Mouse (Mus musculus) heart, embryonic 10.5 days (tissue): Measurements from ENCODE around the gene Pus3. TPM values are rescaled to one million over a fixed set of nuclear protein-coding genes. Genes with fewer than 3 reads are reported as not detected.

ENCODE experiments used
- DNase-seq: peaks from one replicate; pipeline ENCODE4 v3.0.0-alpha.2; 2017; ENCODE audit warnings: low spot score
- H3K27ac ChIP-seq: fragments of 300-500 bp; sonication (generic); 2 replicates; pipeline ENCODE4 v1.5.1; 2016; ENCODE audit warnings: mild to moderate bottlenecking
- H3K27me3 ChIP-seq: fragments of 300-500 bp; sonication (generic); 2 replicates; pipeline ENCODE4 v1.6.1; 2016; ENCODE audit warnings: mild to moderate bottlenecking; ENCODE audit not compliant: poor library complexity, insufficient read depth, severe bottlenecking
- H3K36me3 ChIP-seq: fragments of 300-500 bp; sonication (generic); 2 replicates; pipeline ENCODE4 v1.6.1; 2016; ENCODE audit warnings: mild to moderate bottlenecking, moderate library complexity
- H3K4me1 ChIP-seq: fragments of 300-500 bp; sonication (generic); 2 replicates; pipeline ENCODE4 v1.6.1; 2016; ENCODE audit warnings: mild to moderate bottlenecking
- H3K4me3 ChIP-seq: fragments of 300-500 bp; sonication (generic); 2 replicates; pipeline ENCODE4 v1.5.1; 2016; ENCODE audit warnings: mild to moderate bottlenecking, moderate library complexity
- H3K9me3 ChIP-seq: fragments of 300-500 bp; sonication (generic); 2 replicates; pipeline ENCODE4 v1.6.1; 2016; ENCODE audit warnings: mild to moderate bottlenecking, moderate library complexity
- WGBS: fragments of 180-500 bp; shearing (Covaris S2); methylation state at CpG from one replicate; pipeline ENCODE4 v1.1.7; 2016; 5-methylcytosine and 5-hydroxymethylcytosine counted together
- polyA plus RNA-seq: library from polyadenylated mRNA; unstranded; fragments of >200 nt; fragmentation: Nextera tagmentation; extraction: Ambion mirVana; gene quantifications from 2 replicates; pipeline ENCODE4 v1.2.1, GENCODE M21; 2016

The Pus3 gene
- polyA plus RNA-seq, 1 experiment from 2014 or later: 17.3 TPM

DNA sequence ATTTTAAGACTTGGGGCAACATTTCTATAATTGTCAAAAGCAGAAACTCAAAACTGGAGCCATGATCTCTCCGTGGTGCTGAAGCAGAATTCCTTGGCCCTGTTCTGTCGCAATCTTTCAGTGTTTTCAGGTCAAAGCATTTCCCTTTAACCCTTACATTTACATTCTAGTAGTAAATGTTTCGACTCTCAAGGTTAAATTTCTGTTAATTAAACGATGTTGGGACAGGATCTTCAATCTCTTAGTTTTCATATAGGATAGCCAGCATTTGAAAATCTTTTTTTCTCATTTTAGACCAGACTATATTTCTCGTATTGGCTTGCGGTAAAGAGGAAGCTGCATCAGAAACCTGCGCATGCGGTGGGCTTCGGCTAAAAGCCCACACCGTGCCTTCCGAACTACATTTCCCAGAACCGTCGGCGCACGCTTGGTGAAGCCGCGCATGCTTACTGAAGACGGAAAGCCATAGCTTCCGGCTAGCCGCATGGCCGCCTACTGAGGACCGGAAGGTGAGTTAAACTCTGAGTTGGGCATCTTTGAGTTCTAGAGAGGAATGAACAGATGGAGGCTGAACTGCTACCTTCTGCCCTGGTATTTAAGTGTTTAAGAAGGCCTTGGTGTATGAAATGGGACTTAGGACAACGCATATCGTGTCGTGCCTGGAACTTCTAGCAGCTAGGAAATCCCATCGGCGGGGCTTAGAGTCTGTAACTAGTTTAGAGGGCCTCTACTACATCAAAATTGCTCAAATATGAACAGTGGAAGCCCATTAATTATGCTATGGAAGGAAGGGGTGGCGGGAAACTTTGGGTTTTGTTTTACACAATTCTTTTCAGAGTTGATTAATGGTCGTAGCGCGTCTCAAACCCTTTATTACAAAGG lies 855 bp downstream of the Pus3 start:
- 1% methylated on average over 31 of the region's 31 CpGs for WGBS
- H3K27me3 ChIP-seq: peaks cover 12% of the 10 kb centered on the region; the same call in 1 of the 2 replicates
- DNase-seq: peak; percentile 96
- peak overlapping the region; percentile 88 for H3K27ac ChIP-seq
- peaks cover 11% of the 10 kb centered on the region for H3K4me1 ChIP-seq
- no peaks in the 10 kb centered on the region for H3K9me3 ChIP-seq
- H3K36me3 ChIP-seq: peaks cover 16% of the 10 kb centered on the region
- H3K4me3 ChIP-seq: peak overlapping the region; percentile 83

DNA sequence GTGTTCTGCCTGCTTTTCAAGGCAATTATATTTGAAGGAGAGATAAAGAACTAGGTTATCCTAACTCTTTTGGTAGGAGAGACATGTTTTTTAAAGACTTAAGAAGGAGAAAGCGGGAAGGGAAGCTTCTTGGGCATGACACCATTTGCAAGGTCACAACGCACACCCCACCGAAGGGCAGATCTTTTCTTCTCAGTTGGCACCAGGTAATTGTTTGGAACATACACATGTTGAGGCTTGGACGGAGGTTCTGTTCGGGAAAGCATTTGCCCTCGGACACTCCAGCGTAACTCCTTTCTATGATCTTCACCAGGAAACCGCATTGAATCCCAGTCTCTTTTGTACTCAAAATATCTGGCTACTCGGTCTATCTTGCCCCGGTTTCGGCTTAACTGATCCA lies 2.7 kb downstream of the Pus3 start:
- H3K9me3 ChIP-seq: no peaks in the 10 kb centered on the region
- WGBS: 92% methylated on average over 11 of the region's 11 CpGs
- H3K4me1 ChIP-seq: peaks cover 17% of the 10 kb centered on the region
- no peak overlapping the region for H3K27ac ChIP-seq
- H3K36me3 ChIP-seq: peaks cover 32% of the 10 kb centered on the region
- peaks cover 12% of the 10 kb centered on the region; the same call in 1 of the 2 replicates for H3K27me3 ChIP-seq
- no peak for DNase-seq
- H3K4me3 ChIP-seq: no peak overlapping the region

DNA sequence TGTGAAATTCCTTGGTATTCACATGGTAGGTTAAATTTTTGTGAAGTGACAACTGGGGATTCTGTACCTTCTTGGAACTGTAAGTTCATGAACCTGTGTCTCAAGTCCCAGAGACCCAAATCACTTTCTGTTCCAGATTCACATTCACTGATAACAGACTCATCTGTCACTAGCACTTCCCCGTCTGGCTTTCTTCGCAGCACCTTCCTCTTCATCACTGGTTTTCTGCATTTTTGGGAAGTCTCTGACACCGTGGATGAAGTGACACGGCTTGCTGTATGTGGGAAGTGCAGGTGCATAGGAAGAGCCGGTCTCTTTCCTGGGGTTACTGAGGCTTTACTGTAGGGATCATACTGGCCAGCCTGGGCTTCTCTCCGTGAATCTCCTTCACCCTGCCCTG lies 3.2 kb downstream of the Pus3 start:
- Histone ChIP-seq H3K27ac (no peak overlapping the region), H3K4me3 (no peak overlapping the region), H3K27me3 (peaks cover 12% of the 10 kb centered on the region; the same call in 1 of the 2 replicates), H3K4me1 (peaks cover 17% of the 10 kb centered on the region), H3K9me3 (no peaks in the 10 kb centered on the region), H3K36me3 (peaks cover 37% of the 10 kb centered on the region)
- peak; percentile 63 for DNase-seq
- 92% methylated on average over 6 of the region's 6 CpGs for WGBS

DNA sequence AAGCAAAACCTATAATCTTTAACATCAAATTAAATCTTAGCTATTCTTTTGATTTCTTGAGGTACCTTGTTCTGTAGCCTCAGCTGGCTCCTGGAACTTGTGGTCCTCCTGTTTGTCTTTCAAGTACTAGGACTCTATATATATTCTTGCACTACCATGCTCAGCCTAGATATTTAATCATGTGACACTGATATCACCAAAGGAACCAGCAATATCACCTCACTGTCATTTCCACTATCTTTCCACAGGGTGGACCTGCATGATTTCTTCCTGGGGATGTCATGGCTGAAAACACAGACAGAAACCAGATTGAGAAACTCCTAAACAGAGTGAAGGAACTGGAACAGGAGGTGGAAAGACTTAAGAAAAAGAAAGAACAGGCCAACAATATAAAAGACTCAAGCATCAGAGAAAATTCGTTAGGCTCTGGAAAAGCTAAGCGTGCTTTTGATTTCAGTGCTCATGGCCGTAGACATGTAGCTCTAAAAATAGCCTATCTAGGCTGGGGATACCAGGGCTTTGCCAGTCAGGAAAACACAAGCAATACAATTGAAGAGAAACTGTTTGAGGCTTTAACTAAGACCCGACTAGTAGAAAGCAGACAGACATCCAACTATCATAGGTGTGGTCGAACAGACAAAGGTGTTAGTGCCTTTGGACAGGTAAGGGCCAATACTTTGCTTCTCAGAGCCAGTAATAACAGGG lies 6.3 kb downstream of the Pus3 start:
- Histone ChIP-seq H3K27ac (peak overlapping the region; percentile 18; the same call in 1 of the 2 replicates), H3K9me3 (no peaks in the 10 kb centered on the region), H3K27me3 (no peaks in the 10 kb centered on the region), H3K36me3 (peaks cover 54% of the 10 kb centered on the region), H3K4me1 (peaks cover 14% of the 10 kb centered on the region; the same call in 1 of the 2 replicates), H3K4me3 (0 out of 2 replicates have a peak overlapping the region, but pooled peaks have one; percentile 8)
- DNase-seq: peak; percentile 66
- WGBS: 64% methylated on average over 5 of the region's 5 CpGs

DNA sequence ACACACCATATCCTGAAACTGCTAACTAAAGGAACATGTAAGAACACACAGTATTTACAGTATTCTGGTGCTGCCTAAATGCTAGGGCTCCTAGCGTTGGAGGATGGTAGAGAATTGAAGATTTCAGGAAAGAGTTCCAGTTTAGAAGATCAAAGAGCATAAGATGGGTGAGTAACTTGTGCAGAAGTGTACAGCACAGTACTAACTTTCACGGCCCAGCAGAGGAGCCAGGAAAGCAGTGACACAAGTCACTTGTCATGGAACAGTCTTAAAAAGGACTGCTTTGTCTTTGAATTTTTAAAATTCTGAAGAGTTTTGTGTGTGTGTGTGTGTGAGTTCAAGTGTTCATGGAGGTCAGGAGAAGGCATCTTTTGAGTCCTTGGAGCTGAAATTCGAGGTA lies 9.6 kb downstream of the Pus3 start:
- Histone ChIP-seq H3K4me3 (no peak overlapping the region), H3K27ac (no peak overlapping the region), H3K4me1 (peaks cover 10% of the 10 kb centered on the region; the same call in 1 of the 2 replicates), H3K9me3 (no peaks in the 10 kb centered on the region), H3K27me3 (no peaks in the 10 kb centered on the region), H3K36me3 (peaks cover 40% of the 10 kb centered on the region)
- no peak for DNase-seq
- WGBS: 88% methylated on average over 3 of the region's 3 CpGs

DNA sequence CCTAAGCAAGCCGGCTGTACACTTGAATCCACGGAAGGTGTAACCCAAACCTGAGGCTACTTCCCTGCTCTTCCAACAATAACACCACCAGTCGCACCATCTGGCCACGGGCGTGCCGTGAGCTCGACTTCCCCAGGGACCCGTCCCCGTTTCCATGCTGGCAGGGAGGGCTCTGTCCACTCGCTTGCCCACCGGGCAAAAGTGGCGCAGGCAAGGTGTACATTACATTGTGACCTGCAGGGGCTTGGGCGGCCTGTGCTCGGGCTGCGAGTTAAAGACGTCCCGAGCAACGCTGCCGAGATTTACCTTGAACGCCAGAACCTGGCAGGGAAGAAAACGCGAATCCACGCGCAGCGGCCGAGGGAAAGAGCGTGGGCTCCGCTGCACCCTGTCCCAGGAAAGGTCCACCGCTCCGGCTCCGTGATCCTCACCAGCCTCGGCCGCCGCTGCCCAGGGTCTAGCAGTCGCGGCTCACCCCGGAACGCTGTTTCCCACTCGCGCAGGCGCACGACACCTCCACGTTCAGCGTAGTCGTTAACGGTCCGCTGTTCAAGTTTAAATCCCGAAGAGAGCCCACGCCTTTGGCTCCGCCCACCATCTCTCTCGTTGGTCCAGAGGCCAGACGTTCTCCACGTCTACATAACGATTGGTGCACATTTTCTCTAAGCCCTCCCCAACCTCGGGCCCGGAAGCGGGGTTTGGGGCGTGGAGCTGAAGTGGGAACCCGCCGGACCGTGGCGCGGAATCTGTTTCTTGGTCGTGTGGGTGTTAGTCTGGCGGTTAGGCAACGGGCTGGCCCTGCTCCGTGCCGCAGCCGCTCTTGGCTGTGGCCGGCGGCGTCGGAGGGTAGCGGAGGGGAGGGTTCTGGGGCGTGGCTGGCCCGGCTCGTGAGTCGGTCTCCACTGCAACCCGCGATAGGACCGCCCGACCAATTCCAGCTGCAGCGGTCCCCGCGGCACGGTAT lies 11.5 kb downstream of the Pus3 start, which contains the start of the genes Pate2 and Hyls1:
TSS of gene Pate2 (plus strand) at position 714 of the 964 bp plus-strand sequence.
TSS of gene Hyls1 (minus strand) at position 828 of the 964 bp plus-strand sequence.
- Histone ChIP-seq H3K36me3 (peaks cover 34% of the 10 kb centered on the region), H3K27me3 (peaks cover 11% of the 10 kb centered on the region), H3K4me1 (peaks cover 14% of the 10 kb centered on the region; the same call in 1 of the 2 replicates), H3K9me3 (no peaks in the 10 kb centered on the region), H3K4me3 (peak within 1 kb of the TSS; percentile 83), H3K27ac (peak within 1 kb of the TSS; percentile 93)
- peak; percentile 98 for DNase-seq
- WGBS: under 1% methylated on average over 86 of the region's 86 CpGs

DNA sequence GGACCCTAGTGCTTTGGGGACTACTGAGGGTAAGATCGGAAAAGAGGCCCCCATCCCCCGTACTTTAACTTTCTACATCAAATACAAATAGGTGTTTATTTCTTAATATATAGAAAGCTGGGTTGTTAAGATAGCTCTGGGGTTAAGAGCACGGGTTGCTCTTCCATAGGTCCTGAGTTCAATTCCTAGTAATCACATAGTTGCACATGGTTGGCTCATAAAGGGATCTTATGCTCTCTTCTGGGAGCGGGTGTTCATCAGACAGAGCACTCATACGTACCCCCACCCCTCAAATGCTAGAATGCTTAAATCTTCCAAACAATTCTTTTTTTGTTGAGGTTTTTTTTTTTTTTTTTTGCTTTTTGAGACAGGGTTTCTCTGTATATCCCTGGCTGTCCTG lies 12.3 kb downstream of the Pus3 start:
- Histone ChIP-seq H3K27me3 (peaks cover 16% of the 10 kb centered on the region), H3K9me3 (no peaks in the 10 kb centered on the region), H3K4me1 (peaks cover 9% of the 10 kb centered on the region; the same call in 1 of the 2 replicates), H3K27ac (peak overlapping the region; percentile 93), H3K4me3 (peak overlapping the region; percentile 83), H3K36me3 (peaks cover 25% of the 10 kb centered on the region)
- no peak for DNase-seq
- 5% methylated on average over 5 of the region's 5 CpGs for WGBS

DNA sequence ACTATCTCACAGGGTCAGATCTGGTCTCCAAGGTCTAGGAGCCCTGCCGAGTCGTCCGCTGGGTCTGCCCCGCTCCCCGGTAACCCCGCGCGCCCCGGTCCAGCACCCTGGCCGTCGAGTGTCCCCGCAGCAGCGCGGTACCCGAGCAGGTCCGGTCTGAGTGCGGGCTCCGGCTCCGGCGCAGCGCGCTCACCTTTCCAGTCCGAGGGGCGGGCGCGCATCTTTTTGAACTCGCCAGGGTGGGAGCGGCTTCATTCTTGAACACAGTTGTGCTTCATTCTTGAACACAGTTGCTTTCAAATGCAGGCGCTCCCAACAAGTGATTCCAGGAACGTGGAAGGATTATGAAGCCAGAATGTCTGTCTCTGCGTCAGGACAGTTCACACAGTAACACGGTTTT lies 16.0 kb downstream of the Pus3 start:
- WGBS: 4% methylated on average over 32 of the region's 32 CpGs
- Histone ChIP-seq H3K27me3 (peaks cover 16% of the 10 kb centered on the region), H3K4me1 (peaks cover 4% of the 10 kb centered on the region; the same call in 1 of the 2 replicates), H3K36me3 (no peaks in the 10 kb centered on the region), H3K9me3 (no peaks in the 10 kb centered on the region), H3K4me3 (peak overlapping the region; percentile 58), H3K27ac (no peak overlapping the region)
- DNase-seq: no peak

DNA sequence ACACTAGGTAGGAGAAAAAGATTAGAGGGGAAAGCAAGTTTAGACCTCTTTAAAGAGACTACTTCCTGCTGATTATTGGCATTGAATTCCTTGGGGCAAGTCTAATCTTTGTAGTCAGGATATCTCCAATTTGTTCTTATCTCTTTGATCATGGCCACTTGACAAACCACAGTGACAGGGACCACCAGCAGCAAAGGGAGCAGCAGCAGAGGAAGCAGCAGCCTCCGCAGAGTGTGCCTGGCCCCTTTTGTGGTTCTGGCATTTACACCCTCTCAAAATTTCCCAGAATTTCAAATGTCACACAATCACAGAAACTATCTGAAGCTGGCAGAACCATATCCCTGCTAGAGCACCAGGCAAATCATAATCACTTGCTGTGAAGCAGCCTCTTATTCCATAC lies 29.3 kb downstream of the Pus3 start:
- Histone ChIP-seq H3K4me1 (no peaks in the 10 kb centered on the region), H3K36me3 (no peaks in the 10 kb centered on the region), H3K27ac (no peak overlapping the region), H3K9me3 (no peaks in the 10 kb centered on the region), H3K27me3 (no peaks in the 10 kb centered on the region), H3K4me3 (no peak overlapping the region)
- no peak for DNase-seq
- 16% methylated on average over 1 of the region's 1 CpGs for WGBS

DNA sequence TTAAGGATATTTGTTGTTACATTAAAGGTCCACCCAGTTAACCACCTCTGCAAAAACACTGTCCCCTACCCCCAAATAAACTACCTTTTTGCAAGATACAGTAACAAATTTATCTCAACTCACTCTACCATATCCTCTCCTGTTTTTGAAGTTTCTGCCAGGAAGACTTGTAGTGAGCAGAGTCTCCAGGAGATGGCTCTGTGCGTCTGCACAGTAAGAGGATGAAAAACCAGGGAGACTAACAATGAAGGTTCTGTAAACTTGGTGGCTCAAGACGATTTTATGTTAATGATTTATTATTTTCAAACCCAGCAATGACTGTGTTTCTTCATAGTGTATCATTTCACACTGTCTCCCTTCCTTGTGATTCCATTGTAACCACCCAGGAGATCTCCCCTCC lies 34.5 kb downstream of the Pus3 start:
- H3K27ac ChIP-seq: no peak overlapping the region
- no peak for DNase-seq
- H3K27me3 ChIP-seq: no peaks in the 10 kb centered on the region
- no peaks in the 10 kb centered on the region for H3K36me3 ChIP-seq
- H3K4me3 ChIP-seq: no peak overlapping the region
- WGBS: 10% methylated on average over 2 of the region's 2 CpGs
- H3K4me1 ChIP-seq: no peaks in the 10 kb centered on the region
- H3K9me3 ChIP-seq: no peaks in the 10 kb centered on the region

DNA sequence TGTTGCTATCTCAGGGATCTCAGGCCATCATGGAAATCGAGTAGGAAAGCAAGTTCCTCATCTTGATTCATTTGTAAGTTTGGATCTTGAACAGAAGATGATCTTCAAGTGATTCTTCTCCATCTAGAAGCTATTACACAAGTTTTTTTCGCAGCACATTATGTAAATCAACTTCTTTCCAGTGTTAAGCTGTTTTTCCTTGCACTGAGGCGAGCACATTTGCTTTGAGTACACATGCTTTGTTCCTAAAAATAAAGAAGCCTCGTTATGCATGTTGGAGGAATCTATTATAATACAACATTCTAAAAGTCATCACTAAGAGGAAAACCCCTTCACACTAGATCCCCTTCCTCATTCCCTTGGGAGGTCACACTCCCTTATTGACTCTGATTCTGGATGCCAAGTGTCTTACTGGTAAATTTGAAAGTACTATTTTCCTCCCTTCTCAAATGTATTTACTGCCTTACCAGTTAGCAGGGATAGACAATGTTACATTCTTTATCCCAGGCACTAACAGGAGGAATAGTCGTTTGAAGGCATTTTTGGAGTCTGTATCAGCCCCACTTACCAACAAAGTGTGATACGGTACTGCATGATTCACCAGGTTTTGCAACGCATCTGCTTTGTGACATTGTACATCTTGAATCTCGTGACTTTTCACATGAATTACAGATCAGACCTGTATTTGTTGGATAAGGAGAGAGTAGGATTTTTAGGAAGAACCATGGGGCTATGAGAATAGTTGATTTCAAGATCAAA lies 49.4 kb downstream of the Pus3 start:
- no peak for DNase-seq
- no peaks in the 10 kb centered on the region for H3K36me3 ChIP-seq
- WGBS: 63% methylated on average over 8 of the region's 8 CpGs
- H3K27ac ChIP-seq: no peak overlapping the region
- no peak overlapping the region for H3K4me3 ChIP-seq
- H3K27me3 ChIP-seq: no peaks in the 10 kb centered on the region
- no peaks in the 10 kb centered on the region for H3K9me3 ChIP-seq
- no peaks in the 10 kb centered on the region for H3K4me1 ChIP-seq
